Mouse (Mus musculus) adrenal gland, postnatal 4 days (tissue): ENCODE measurements around the gene Cldn8. TPM values are rescaled to one million over a fixed set of nuclear protein-coding genes. Genes with fewer than 3 reads are reported as not detected.

Experiments used
- total RNA-seq, 2 experiments: library from RNA; stranded (reverse); gene quantifications; 2 replicates each; pipeline ENCODE4 v1.2.3; 2021

The Cldn8 gene
- total RNA-seq, 2 experiments from 2014 or later = 0.25 to 12.7 TPM

Other genes starting within 250 kb of the Cldn8 start
- not detected for gene Cldn17, start 56.2 kb downstream of the Cldn8 start, total RNA-seq
- gene Krtap24-1, start 49.1 kb upstream of the Cldn8 start, total RNA-seq = not detected
- not detected for gene 2310079G19Rik, start 64.5 kb upstream of the Cldn8 start, total RNA-seq
- gene Krtap26-1, start 84.6 kb upstream of the Cldn8 start, total RNA-seq = not detected
- gene Krtap27-1, start 108.5 kb upstream of the Cldn8 start, total RNA-seq = not detected
- not detected for gene 2310061N02Rik, start 144.8 kb upstream of the Cldn8 start, total RNA-seq
- gene Krtap13-1, start 165.7 kb upstream of the Cldn8 start, total RNA-seq = not detected
- not detected for gene Krtap13, start 188.5 kb upstream of the Cldn8 start, total RNA-seq
- not detected for gene 2310034C09Rik, start 195.7 kb upstream of the Cldn8 start, total RNA-seq
- not detected for gene 2310057N15Rik, start 211.0 kb upstream of the Cldn8 start, total RNA-seq
- gene Gm5965, start 214.7 kb upstream of the Cldn8 start, total RNA-seq = not detected
- not detected for gene Gm20741, start 249.0 kb upstream of the Cldn8 start, total RNA-seq